Mouse (Mus musculus): ENCODE measurements around the gene Fsd1. TPM values are rescaled to one million over a fixed set of nuclear protein-coding genes. Genes with fewer than 3 reads are reported as not detected.

The Fsd1 gene
- polyA plus RNA-seq, 1 experiment from 2014 or later, result 179 TPM

DNA sequence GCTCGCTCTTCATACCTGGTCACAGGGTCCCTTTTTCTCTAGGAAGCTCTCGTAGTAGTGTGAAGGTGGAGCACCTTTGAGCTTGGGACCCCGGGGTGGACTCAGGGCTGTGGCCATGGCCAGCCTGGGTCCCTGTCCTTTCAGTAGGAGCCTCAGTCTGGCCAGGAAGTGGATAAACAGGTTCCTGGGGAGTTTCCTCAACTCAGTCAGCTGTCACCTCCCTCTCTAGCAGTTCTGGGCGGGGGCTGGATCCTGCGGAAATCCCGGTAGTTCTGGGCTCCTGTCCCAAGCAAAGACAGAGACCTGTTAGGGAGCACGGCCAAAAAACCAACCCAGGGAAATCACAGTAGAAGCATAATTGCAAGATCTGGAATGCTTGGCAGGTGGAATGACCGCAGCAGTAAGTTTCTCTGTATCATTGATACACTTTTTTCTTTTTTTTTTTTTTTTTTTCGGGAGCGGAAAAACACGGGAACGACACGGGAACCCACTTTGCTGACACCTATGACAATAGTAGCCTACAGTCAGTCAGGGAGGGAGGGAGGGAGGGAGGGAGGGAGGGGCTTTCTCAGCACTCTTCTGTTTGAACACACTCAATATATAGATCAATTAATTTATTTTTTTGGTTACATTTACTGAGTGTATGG is 19.2 kb downstream of the Fsd1 start, which contains the start of the genes Stap2 and Mpnd:
Gene Stap2 (minus strand): TSS at position 170 of the 647 bp plus-strand sequence.
Gene Mpnd (plus strand): TSS at position 297 of the 647 bp plus-strand sequence.
- no peak within 1 kb of the TSS for H3K9ac ChIP-seq (replicated peaks; ENCODE audit: low read depth, low read length)
- H3K4me2 ChIP-seq (ENCODE audit: low read length), result no peak within 1 kb of the TSS
- no peaks in the 10 kb centered on the region for H3K36me3 ChIP-seq (ENCODE audit: control insufficient read depth, insufficient read depth)
- H3K27ac ChIP-seq (ENCODE audit: low read length), result no peak within 1 kb of the TSS
- no peaks in the 10 kb centered on the region for H3K9me3 ChIP-seq (ENCODE audit: control insufficient read depth, low read length)
- H3K4me1 ChIP-seq (replicated peaks; ENCODE audit: control insufficient read depth, insufficient read depth, low read length), result peaks cover 21% of the 10 kb centered on the region
- H3K4me3 ChIP-seq (replicated peaks; ENCODE audit: low read length), result no peak within 1 kb of the TSS
- ATAC-seq, result no peak
- peaks cover 4% of the 10 kb centered on the region; the same call in 1 of the 2 replicates for H3K27me3 ChIP-seq (replicated peaks; ENCODE audit: control insufficient read depth, insufficient read depth, low read length)
- 61% methylated on average over 13 of the region's 13 CpGs for WGBS

DNA sequence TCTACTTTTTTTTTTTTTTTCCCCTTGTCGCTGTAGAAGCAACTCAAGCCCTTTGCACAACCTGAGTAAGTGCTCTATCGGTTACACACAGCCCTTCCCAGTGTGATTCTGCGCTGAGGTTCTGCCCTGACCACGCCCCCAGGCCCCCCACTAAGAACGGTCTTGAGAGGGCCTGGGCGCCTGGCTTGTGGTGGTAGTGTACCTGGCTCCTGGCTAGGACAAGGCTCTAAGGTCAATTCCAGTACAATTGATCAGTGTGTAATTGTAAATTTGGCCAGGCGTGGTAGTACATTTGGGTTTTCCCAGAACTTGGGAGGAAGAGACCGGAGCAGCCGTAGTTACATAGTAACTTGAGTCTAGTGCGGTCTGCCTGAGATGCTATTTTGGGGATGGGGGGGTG is 20.6 kb downstream of the Fsd1 start:
- H3K4me3 ChIP-seq (replicated peaks; ENCODE audit: low read length), result no peak overlapping the region
- H3K27me3 ChIP-seq (replicated peaks; ENCODE audit: control insufficient read depth, insufficient read depth, low read length), result no peaks in the 10 kb centered on the region
- 54% methylated on average over 10 of the region's 10 CpGs for WGBS
- no peak overlapping the region for H3K9ac ChIP-seq (replicated peaks; ENCODE audit: low read depth, low read length)
- ATAC-seq, result no peak
- H3K4me2 ChIP-seq (ENCODE audit: low read length), result no peak overlapping the region
- peaks cover 32% of the 10 kb centered on the region for H3K4me1 ChIP-seq (replicated peaks; ENCODE audit: control insufficient read depth, insufficient read depth, low read length)
- no peaks in the 10 kb centered on the region for H3K9me3 ChIP-seq (ENCODE audit: control insufficient read depth, low read length)
- H3K27ac ChIP-seq (ENCODE audit: low read length), result no peak overlapping the region
- no peaks in the 10 kb centered on the region; the same call in none of the 2 replicates for H3K36me3 ChIP-seq (ENCODE audit: control insufficient read depth, insufficient read depth)

DNA sequence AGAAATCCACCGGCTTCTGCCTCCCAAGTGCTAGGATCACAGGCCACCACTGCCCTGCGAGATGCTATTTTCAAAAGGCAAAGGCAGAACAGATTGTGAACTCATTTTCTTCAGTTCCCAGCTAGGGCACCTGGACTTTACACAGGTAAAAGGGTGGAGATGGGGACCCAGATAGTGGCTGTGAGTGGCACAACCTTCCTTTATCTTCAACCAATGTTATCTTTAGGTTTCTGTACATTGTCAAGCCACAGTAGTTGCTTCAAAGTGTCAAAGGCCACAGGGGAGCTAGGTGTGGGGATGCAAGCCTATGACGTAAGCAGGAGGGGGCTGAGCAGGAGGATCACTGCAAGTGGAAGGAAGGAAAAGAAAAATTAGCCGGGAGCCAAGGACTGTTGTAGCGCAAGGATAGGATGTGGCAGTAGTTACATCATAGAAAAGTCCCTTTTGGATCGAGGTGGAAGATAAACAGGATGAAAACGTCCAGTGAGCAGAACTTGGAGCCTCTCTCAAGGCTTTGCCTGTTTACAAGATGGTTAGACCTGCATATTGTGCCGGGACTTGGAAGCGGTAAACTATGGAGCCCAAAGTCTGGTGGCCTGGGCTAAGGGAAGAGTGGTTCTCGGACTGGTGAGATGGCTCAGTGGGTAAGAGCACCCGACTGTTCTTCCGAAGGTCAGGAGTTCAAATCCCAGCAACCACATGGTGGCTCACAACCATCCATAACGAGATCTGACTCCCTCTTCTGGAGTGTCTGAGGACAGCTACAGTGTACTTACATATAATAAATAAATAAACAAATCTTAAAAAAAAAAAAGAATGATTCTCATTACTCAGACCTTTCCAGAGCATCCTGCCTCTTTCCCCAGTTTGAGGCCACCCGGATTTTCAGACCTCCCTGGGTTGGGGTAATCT is 21.4 kb downstream of the Fsd1 start:
- no peak; the same call in 1 of the 2 replicates for ATAC-seq
- H3K27ac ChIP-seq (ENCODE audit: low read length), result peak overlapping the region; percentile 95
- peak overlapping the region; percentile 86 for H3K4me3 ChIP-seq (replicated peaks; ENCODE audit: low read length)
- WGBS, result 33% methylated on average over 13 of the region's 14 CpGs
- H3K27me3 ChIP-seq (replicated peaks; ENCODE audit: control insufficient read depth, insufficient read depth, low read length), result no peaks in the 10 kb centered on the region
- peak overlapping the region; percentile 95 for H3K4me2 ChIP-seq (ENCODE audit: low read length)
- H3K36me3 ChIP-seq (ENCODE audit: control insufficient read depth, insufficient read depth), result no peaks in the 10 kb centered on the region; the same call in none of the 2 replicates
- peak overlapping the region; percentile 44; the same call in 1 of the 2 replicates for H3K9ac ChIP-seq (replicated peaks; ENCODE audit: low read depth, low read length)
- H3K4me1 ChIP-seq (replicated peaks; ENCODE audit: control insufficient read depth, insufficient read depth, low read length), result peaks cover 32% of the 10 kb centered on the region
- H3K9me3 ChIP-seq (ENCODE audit: control insufficient read depth, low read length), result no peaks in the 10 kb centered on the region

DNA sequence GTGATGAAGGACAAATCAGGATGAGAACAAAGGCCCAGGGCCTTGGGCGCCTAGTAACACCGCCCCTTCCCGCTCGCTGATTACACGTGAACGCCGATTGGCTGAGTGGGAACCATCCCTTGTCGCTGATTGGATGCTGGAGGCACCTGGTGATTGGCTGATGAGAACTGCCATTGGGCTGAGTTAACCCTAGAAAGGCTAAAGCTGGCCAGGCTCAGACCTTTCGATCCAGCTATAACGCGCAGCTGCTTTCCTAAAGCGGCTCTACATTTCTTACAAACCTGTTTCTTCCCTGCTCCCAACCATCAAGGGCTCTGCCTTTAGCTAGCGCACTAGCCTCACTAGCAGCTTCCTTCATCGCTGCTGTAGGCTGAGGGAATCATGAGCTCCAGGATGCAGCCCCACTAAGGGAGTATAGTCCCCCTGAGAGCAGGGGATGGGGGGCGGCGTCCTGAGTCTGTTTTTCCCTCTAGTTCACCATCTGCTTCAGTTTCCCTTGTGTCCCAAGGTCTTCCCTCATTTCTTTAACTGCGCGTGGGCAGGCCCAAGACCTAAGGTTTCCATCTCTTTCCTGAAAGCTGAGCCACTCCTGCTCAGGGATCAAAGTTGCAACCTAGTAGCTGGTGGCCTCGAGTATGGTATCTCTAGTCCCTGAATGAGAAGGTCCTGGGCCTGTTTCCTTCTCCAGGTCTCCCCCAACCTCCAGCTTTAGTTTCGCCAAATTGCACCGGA is 22.2 kb downstream of the Fsd1 start:
- Histone ChIP-seq H3K27ac (ENCODE audit: low read length) (peak overlapping the region; percentile 95), H3K4me2 (ENCODE audit: low read length) (peak overlapping the region; percentile 95), H3K9me3 (ENCODE audit: control insufficient read depth, low read length) (no peaks in the 10 kb centered on the region), H3K4me1 (replicated peaks; ENCODE audit: control insufficient read depth, insufficient read depth, low read length) (peaks cover 32% of the 10 kb centered on the region), H3K36me3 (ENCODE audit: control insufficient read depth, insufficient read depth) (peaks cover 3% of the 10 kb centered on the region), H3K9ac (replicated peaks; ENCODE audit: low read depth, low read length) (peak overlapping the region; percentile 93), H3K27me3 (replicated peaks; ENCODE audit: control insufficient read depth, insufficient read depth, low read length) (no peaks in the 10 kb centered on the region), H3K4me3 (replicated peaks; ENCODE audit: low read length) (peak overlapping the region; percentile 86)
- peak; percentile 94 for ATAC-seq
- under 1% methylated on average over 21 of the region's 21 CpGs for whole genome bisulfite sequencing

DNA sequence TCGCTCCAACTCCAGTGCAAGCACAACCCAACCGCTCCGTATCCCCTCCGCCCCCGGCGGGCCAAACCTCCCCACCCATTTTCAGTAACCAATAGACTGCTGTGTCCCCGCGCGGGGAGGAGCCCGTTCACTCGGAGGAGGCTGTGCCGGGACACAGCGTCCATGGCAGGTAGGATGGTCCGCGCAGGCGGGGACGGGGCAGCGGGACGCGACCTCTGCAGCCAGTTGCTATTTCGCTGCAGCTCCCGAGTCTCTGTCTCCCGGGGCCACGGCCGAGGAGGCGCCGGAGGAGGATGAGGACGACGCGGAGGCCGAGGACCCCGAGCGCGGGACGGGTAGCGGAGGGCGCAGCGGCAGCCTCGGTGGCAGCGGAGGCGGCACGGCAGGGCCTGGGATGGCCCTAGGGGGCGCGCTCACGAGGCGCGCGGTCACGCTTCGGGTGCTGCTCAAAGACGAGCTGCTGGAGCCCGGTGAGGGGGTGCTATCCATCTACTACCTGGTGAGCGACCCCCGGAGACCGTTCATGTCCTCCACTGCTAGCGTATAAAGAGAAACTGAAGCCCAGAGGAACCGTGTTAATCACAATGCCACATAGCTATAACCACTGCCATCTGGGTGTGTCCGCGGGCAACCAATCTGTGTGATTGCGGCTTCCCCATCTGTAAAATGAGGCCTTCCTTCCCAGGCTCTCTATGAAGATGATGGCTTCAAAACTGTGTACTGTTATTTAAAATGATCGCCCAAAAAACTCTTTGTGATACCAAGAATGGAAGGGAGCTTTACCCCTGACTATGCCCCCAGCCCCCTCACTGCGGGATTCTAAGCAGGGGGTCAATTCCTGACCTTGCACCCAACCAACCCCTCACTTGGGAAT is 23.0 kb downstream of the Fsd1 start:
- Histone ChIP-seq H3K27ac (ENCODE audit: low read length) (peak overlapping the region; percentile 95), H3K4me3 (replicated peaks; ENCODE audit: low read length) (peak overlapping the region; percentile 86), H3K4me1 (replicated peaks; ENCODE audit: control insufficient read depth, insufficient read depth, low read length) (peaks cover 32% of the 10 kb centered on the region), H3K9ac (replicated peaks; ENCODE audit: low read depth, low read length) (peak overlapping the region; percentile 93), H3K9me3 (ENCODE audit: control insufficient read depth, low read length) (no peaks in the 10 kb centered on the region), H3K27me3 (replicated peaks; ENCODE audit: control insufficient read depth, insufficient read depth, low read length) (no peaks in the 10 kb centered on the region), H3K36me3 (ENCODE audit: control insufficient read depth, insufficient read depth) (peaks cover 3% of the 10 kb centered on the region), H3K4me2 (ENCODE audit: low read length) (peak overlapping the region; percentile 95)
- ATAC-seq, result peak; percentile 92
- under 1% methylated on average over 62 of the region's 62 CpGs for WGBS

DNA sequence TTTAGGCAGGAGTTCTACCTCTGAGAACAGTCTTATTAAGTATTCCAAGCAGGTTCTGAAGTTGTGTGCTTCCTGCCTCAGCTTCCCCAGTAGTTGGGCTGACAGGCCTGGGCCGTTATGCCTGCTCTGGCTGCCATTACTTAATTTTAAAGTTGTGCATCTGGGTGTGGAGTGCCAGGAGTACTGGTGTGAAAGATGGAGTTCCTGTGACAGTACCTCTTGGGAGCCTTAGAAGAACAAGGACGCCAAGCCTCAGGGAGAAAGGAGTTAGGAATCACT is 23.6 kb downstream of the Fsd1 start:
- Histone ChIP-seq H3K27me3 (replicated peaks; ENCODE audit: control insufficient read depth, insufficient read depth, low read length) (no peaks in the 10 kb centered on the region), H3K4me1 (replicated peaks; ENCODE audit: control insufficient read depth, insufficient read depth, low read length) (peaks cover 32% of the 10 kb centered on the region), H3K4me2 (ENCODE audit: low read length) (peak overlapping the region; percentile 95), H3K4me3 (replicated peaks; ENCODE audit: low read length) (peak overlapping the region; percentile 86), H3K9ac (replicated peaks; ENCODE audit: low read depth, low read length) (peak overlapping the region; percentile 93), H3K27ac (ENCODE audit: low read length) (peak overlapping the region; percentile 95), H3K36me3 (ENCODE audit: control insufficient read depth, insufficient read depth) (peaks cover 3% of the 10 kb centered on the region), H3K9me3 (ENCODE audit: control insufficient read depth, low read length) (no peaks in the 10 kb centered on the region)
- WGBS, result 36% methylated on average over 2 of the region's 2 CpGs
- no peak for ATAC-seq

DNA sequence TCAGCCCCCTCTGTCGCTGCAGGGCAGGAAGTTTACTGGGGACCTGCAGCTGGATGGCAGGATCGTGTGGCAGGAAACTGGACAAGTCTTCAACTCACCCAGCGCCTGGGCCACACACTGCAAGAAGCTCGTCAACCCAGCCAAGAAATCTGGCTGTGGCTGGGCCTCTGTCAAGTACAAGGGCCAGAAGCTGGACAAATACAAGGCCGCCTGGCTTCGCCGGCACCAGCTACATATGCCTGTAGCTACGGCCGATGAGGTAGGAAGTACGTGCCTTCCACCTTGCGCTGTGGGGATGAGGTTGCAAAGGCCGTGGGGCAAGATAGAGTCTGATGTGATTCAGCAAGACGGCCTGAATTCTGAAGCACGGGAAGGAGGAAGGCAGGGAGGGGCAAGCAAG is 23.9 kb downstream of the Fsd1 start:
- WGBS, result 67% methylated on average over 14 of the region's 14 CpGs
- H3K9me3 ChIP-seq (ENCODE audit: control insufficient read depth, low read length), result no peaks in the 10 kb centered on the region
- H3K4me2 ChIP-seq (ENCODE audit: low read length), result peak overlapping the region; percentile 95
- H3K36me3 ChIP-seq (ENCODE audit: control insufficient read depth, insufficient read depth), result peaks cover 3% of the 10 kb centered on the region
- H3K4me3 ChIP-seq (replicated peaks; ENCODE audit: low read length), result peak overlapping the region; percentile 86
- H3K9ac ChIP-seq (replicated peaks; ENCODE audit: low read depth, low read length), result peak overlapping the region; percentile 93
- no peaks in the 10 kb centered on the region for H3K27me3 ChIP-seq (replicated peaks; ENCODE audit: control insufficient read depth, insufficient read depth, low read length)
- H3K27ac ChIP-seq (ENCODE audit: low read length), result no peak overlapping the region
- peaks cover 32% of the 10 kb centered on the region for H3K4me1 ChIP-seq (replicated peaks; ENCODE audit: control insufficient read depth, insufficient read depth, low read length)
- no peak for ATAC-seq

DNA sequence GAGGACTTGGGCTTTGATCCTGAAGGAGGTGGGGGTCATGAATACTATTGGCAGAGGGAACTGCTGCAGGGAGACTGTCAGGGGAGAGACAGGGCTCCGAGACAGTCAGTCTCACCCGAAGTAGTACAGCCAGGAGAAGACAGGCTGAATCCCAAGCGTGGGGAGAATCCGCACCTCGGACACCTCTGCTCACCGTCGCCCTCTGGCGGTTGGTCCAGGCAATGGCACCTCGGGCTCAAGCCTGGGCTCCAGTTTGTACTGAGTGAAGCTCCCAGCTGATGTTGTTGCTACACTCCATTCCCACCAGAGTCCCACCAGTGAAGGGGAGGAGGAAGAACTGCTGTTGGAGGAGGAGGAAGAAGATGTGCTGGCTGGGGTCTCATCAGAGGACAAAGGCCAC is 24.4 kb downstream of the Fsd1 start:
- H3K4me2 ChIP-seq (ENCODE audit: low read length), result peak overlapping the region; percentile 95
- H3K9me3 ChIP-seq (ENCODE audit: control insufficient read depth, low read length), result no peaks in the 10 kb centered on the region
- ATAC-seq, result no peak
- H3K36me3 ChIP-seq (ENCODE audit: control insufficient read depth, insufficient read depth), result peaks cover 6% of the 10 kb centered on the region
- peak overlapping the region; percentile 86 for H3K4me3 ChIP-seq (replicated peaks; ENCODE audit: low read length)
- H3K4me1 ChIP-seq (replicated peaks; ENCODE audit: control insufficient read depth, insufficient read depth, low read length), result peaks cover 32% of the 10 kb centered on the region
- no peaks in the 10 kb centered on the region for H3K27me3 ChIP-seq (replicated peaks; ENCODE audit: control insufficient read depth, insufficient read depth, low read length)
- peak overlapping the region; percentile 93 for H3K9ac ChIP-seq (replicated peaks; ENCODE audit: low read depth, low read length)
- 5% methylated on average over 9 of the region's 9 CpGs for WGBS
- H3K27ac ChIP-seq (ENCODE audit: low read length), result no peak overlapping the region

Measured in forebrain, embryonic 16.5 days (tissue).